Mouse (Mus musculus) erythroblast, embryonic 14.5 days (primary cell): Measurements from ENCODE around the gene Kif16b. TPM values are rescaled to one million over a fixed set of nuclear protein-coding genes. Genes with fewer than 3 reads are reported as not detected.

Experiments used
- H3K27me3 ChIP-seq: 2 replicates; pipeline ENCODE4 v1.6.1; 2012; ENCODE audit warnings: inconsistent platforms; ENCODE audit not compliant: control insufficient read depth
- H3K36me3 ChIP-seq: 2 replicates; pipeline ENCODE4 v1.6.1; 2012; ENCODE audit warnings: mild to moderate bottlenecking, inconsistent platforms; ENCODE audit not compliant: control insufficient read depth
- H3K4me1 ChIP-seq: 2 replicates; pipeline ENCODE4 v1.6.1; 2012; ENCODE audit warnings: inconsistent platforms; ENCODE audit not compliant: control insufficient read depth
- H3K4me3 ChIP-seq: replicated peaks from 2 replicates; pipeline ENCODE3; 2012; ENCODE audit warnings: moderate library complexity, mild to moderate bottlenecking, inconsistent platforms
- H3K9me3 ChIP-seq: 2 replicates; pipeline ENCODE4 v1.6.1; 2012; ENCODE audit warnings: low read length, inconsistent platforms, mixed read lengths; ENCODE audit not compliant: control insufficient read depth
- GATA1 ChIP-seq: IDR thresholded peaks from 2 replicates; pipeline ENCODE4 v1.6.1; 2012; ENCODE audit warnings: low read length, inconsistent platforms, mixed read lengths
- TAL1 ChIP-seq: IDR thresholded peaks from 3 replicates; pipeline ENCODE4 v1.6.1; 2012; ENCODE audit warnings: low read length, inconsistent platforms, mixed read lengths
- polyA plus RNA-seq: library from polyadenylated mRNA; stranded (reverse); fragments of >175 nt; gene quantifications from 2 replicates; pipeline ENCODE4 v1.2.3, GENCODE M21; 2012

Gene Kif16b
- polyA plus RNA-seq, 1 experiment: 0.07 TPM

DNA sequence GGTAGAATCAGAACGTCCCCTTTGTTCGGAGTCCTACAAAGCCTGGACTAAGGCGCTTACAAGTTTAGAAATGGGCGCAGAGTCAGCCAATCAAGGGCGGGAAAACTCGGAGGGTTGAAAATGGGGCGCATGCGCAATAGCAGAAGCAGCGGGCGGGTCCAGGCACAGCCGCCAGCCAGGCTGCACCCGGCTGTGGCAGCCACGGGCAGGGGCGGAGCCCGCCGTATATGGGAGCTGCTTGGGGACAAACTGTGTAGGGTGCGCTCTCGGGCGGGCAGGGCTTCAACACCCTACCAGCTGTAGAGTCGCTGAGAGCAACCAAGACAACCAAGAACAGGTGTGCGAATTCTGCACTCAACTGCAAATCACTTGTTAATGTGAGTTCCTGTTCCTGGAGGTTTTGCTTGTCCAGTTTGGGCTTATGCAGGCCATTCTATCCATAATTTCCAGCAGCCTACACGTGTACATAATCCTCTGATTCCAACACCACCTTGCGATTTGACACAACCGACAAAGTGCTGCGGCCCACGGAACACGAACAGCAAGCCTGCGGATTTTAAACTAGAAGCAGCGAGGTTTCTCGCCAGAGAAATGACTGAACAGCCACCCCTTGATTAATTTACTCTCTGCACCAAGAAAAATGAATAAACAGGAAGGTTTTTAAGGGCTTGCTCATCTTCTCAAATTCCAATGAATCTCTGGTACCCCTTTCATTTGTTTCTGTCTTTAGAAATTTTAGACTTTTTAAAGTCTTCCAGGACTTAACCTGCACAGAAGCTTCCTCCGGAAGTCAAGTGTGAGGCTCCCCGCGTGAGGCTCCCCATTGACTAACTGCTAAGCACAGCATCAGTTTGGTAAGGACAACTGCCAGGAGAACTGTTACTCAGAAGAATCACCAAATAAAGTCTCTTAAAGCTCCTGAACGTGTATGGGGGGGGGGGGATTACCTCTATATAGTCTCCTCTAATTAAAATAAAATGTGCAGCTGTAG is 1.9 kb upstream of the Kif16b start:
- peaks cover 37% of the 10 kb centered on the region for H3K4me1 ChIP-seq
- no peaks in the 10 kb centered on the region for H3K27me3 ChIP-seq
- no peak for TF ChIP-seq TAL1
- peak overlapping the region; percentile 62 for H3K4me3 ChIP-seq
- no peaks in the 10 kb centered on the region for H3K36me3 ChIP-seq
- H3K9me3 ChIP-seq: no peaks in the 10 kb centered on the region

DNA sequence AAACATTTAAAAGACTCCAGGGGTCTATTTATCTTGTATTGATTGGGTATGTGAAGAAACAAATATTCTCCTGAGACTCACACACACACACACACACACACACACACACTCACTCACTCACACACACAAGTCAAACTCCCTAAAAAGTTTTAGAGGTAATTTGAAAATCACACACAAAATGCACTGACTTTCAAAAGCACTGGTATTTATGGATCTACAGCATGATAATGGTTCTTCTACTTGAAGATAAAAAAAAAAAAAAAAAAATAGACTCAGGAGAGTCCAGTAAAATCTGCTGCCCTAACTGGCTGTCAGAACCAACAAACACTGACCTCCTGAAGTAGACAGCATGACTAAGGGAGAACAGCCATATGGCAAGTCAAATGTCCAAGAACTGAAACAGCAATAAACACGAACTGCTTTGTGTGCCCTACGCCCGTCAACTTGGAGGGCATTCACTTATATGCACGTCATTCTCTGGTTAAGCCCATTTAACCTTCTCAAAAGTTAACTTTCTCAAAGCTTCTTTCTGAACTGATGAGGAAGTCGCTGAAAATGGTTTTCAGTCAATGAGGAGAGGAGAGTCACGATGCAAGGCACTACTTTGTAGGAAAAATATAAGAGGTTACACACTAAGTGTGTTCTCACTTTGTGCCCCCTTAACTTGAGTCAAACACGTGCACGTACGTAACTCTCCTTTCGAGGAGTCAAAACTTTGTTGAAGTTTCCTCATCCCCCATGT is 1.0 kb downstream of the Kif16b start:
- H3K27me3 ChIP-seq: no peaks in the 10 kb centered on the region
- no peaks in the 10 kb centered on the region for H3K36me3 ChIP-seq
- H3K9me3 ChIP-seq: no peaks in the 10 kb centered on the region
- peak overlapping the region; percentile 77 for H3K4me3 ChIP-seq
- H3K4me1 ChIP-seq: peaks cover 37% of the 10 kb centered on the region
- TF ChIP-seq TAL1 (no peak), GATA1 (no peak)

DNA sequence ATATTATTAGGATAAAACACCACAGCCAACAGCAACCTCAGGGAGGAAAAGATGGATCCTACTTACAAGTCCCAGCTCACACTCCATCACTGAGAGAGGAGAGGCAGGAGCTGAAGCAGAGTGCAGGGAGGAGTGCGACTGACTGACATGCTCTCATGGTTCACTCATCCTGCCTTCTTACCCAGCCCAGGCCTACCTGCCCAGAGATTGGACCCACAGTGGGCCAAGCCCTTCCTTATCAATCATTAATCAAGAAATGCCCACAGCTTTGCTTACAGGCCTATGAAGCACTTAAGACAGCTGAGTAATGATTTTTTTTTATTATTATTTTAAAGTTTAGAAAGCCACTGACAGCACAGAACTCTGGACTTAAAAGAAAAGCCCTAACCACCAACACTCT is 7.6 kb downstream of the Kif16b start:
- no peaks in the 10 kb centered on the region for H3K36me3 ChIP-seq
- TF ChIP-seq TAL1 (no peak), GATA1 (no peak)
- H3K9me3 ChIP-seq: no peaks in the 10 kb centered on the region
- no peaks in the 10 kb centered on the region for H3K27me3 ChIP-seq
- H3K4me3 ChIP-seq: no peak overlapping the region
- H3K4me1 ChIP-seq: no peaks in the 10 kb centered on the region

DNA sequence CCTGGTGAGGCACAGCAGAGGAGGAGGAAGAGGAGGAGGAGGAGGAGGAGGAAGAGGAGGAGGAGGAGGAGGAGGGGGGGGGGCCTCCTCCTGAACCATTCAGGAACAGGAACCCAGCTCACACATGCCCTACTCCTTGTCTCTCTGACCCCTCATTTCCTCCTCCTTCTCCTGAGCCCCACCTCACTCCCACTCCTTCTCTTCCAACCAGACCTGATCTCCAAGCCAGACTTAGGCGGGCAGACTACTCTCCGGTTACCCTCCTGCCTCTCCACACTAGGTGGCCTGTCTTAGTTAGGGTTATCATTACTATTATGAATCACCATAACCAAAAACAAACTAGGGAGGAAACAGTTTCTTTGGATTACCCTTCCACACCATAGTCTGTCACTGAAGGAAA is 10.0 kb downstream of the Kif16b start:
- Histone ChIP-seq H3K4me1 (no peaks in the 10 kb centered on the region), H3K27me3 (no peaks in the 10 kb centered on the region), H3K36me3 (no peaks in the 10 kb centered on the region), H3K9me3 (no peaks in the 10 kb centered on the region), H3K4me3 (no peak overlapping the region)
- TF ChIP-seq TAL1 (no peak), GATA1 (no peak)

DNA sequence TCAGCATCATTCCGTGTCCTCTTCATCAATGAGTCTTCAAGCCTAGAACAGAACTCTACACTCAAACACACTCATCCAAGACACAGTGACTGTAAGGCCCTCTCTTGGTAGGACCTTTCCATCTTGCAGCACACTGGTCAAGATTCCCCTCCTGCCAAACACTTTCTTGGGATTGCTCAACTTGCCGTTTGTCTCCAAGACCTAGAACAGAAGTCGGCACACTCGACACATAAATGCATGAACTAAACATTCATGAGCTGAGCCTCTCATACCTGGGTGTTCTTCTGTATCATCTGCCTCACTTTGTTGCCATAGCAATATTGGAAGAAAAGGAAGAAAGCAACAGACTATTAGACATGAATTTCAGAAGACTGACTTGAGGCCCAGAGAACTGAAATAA is 16.9 kb downstream of the Kif16b start:
- Histone ChIP-seq H3K36me3 (no peaks in the 10 kb centered on the region), H3K4me1 (peaks cover 2% of the 10 kb centered on the region), H3K9me3 (no peaks in the 10 kb centered on the region), H3K4me3 (no peak overlapping the region), H3K27me3 (no peaks in the 10 kb centered on the region)
- no peak for TF ChIP-seq GATA1
- TF ChIP-seq TAL1: no peak

DNA sequence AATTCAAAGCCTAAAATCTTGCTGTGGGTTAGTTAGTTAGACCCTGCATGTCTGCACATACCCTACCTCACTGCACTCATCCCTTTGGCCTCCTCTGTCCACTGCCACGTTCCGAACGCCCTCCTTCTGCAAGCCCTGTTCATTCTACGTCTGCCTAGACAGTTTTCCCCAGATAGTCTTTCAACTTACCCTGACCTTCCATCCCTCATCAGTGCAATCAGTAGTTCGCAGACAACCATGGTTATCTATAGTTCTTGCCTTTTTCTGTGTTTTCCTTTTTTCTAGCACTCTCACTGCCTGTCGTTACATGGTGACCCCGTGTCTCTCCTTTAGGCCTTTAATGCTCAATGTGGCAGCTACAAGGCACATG is 17.7 kb downstream of the Kif16b start:
- Histone ChIP-seq H3K27me3 (no peaks in the 10 kb centered on the region), H3K9me3 (no peaks in the 10 kb centered on the region), H3K4me3 (no peak overlapping the region), H3K36me3 (no peaks in the 10 kb centered on the region), H3K4me1 (peaks cover 2% of the 10 kb centered on the region)
- TF ChIP-seq GATA1 (no peak), TAL1 (no peak)

DNA sequence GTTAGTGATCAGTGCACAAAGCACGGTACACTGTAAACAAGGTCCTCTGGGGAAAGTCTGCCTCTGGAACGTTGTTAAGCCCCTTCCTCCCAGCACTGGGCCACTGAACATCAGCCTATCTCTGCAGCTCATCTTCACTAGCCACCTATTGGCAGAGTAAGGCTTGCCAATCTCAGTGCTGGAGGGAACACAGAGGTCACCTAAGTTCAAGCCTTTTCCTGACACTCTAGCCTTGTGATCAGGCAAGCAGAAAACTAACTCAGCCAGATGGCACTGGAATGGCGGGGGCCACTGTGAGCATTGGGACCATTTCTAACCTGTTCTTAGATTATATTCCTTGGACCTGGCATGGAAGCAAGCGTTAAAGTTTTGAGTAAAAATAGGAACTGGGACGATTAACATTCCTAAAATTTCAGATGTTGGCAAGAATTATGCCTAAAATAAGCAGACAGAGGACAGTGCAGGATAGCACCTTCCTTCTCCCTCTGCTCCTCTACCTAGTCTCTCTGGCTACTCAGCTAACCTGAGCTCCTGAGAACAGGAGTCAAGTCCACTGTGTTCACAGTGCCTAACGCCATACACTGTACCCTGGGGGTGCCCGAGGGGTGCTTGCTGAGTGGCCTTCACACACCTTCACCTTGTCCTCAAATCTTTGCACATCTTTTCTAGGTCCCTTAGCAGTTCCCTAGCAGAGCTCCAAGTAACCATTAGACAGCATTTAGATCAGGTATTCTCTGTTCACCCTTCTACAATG is 18.3 kb downstream of the Kif16b start:
- no peaks in the 10 kb centered on the region for H3K27me3 ChIP-seq
- TF ChIP-seq GATA1 (no peak), TAL1 (no peak)
- H3K4me3 ChIP-seq: no peak overlapping the region
- H3K4me1 ChIP-seq: peaks cover 2% of the 10 kb centered on the region
- H3K9me3 ChIP-seq: no peaks in the 10 kb centered on the region
- no peaks in the 10 kb centered on the region for H3K36me3 ChIP-seq

DNA sequence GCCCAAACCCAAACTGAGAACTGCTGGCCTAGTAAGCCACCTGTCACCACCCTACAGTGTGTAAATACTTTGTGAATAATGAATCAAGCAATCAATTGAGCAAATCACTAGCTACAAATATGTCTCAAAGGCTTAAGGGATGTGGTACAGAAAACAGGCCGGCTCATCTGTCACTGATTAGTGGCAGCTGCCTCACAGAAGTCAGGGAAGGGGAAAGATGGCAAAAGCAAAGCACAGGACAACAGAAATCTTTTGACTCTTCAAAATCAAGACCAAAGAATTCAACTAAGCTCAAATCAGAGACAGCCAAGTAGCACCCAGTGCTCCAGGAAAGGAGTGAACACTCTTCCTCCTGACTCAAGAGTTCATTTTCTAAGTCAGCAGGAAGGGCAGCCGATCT is 18.9 kb downstream of the Kif16b start:
- H3K4me1 ChIP-seq: peaks cover 2% of the 10 kb centered on the region
- H3K4me3 ChIP-seq: no peak overlapping the region
- no peaks in the 10 kb centered on the region for H3K36me3 ChIP-seq
- H3K27me3 ChIP-seq: no peaks in the 10 kb centered on the region
- TF ChIP-seq TAL1: no peak
- TF ChIP-seq GATA1: no peak
- H3K9me3 ChIP-seq: no peaks in the 10 kb centered on the region

DNA sequence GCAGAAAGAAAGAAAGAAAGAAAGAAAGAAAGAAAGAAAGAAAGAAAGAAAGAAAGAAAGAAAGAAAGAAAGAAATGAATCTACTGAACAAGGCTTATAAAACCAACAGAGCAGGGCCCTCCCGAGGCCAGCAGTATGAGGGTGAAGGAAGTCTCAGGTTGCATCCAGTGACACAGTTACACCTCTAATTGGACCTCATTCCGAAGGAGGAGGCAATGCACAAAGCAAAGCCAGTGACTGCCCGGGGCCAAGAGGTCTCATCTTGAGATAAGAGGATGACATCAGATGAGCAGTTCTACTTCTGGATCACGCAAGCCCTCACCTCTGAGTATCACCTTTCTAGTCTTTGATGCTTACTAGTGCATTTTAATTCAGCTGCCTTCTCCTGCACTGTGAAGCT is 20.2 kb downstream of the Kif16b start:
- no peaks in the 10 kb centered on the region for H3K27me3 ChIP-seq
- no peak for TF ChIP-seq GATA1
- H3K36me3 ChIP-seq: no peaks in the 10 kb centered on the region
- no peaks in the 10 kb centered on the region for H3K9me3 ChIP-seq
- peaks cover 2% of the 10 kb centered on the region for H3K4me1 ChIP-seq
- H3K4me3 ChIP-seq: no peak overlapping the region
